Mouse (Mus musculus): ENCODE results near the gene Gpx8.
A peak's percentile ranks its signal among the peaks of the same experiment; 100 is the strongest.
"Not testable (repeated sequence)": the region's sequence is repeated elsewhere in the genome, so short reads cannot be mapped to it uniquely, and the experiment has no call there.

The Gpx8 gene

DNA sequence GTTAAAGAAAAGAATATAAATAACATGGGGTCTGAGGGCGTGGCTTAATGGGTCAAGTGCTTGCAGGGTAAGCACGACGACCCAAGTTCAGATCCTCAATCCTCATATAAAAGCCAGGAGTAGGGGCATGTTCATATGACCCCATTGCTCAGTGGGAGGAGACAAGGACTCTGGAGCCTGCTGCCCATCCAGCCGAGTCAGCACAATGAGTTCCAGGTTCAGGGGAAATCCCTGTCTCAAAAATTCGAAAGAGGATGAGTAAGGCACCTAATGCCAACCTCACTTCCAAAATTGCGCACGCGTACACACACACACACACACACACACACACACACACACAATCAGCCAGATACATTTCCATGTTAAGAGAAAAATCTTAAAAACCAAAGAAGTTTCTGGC is 23.7 kb downstream of the Gpx8 start:
- DNase-seq, result no peak

DNA sequence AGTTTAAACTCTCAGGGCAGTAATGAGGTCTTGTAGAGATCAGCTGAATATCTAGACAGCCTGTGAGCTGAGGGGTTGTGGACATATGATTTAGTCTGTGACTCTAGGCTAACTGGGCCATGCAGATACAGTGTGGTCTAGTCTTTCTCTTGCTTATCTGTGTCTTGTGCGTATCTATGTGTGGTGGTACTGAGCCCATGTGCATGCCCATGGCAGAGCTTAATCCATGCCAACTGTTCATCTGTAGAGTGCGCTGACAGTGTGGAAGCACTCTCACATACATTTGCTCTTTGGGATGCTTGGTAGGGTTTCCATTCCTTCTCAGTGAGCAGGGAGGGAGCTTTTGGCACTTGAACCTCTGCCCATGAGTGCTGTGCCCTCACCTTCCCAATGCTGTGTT is 24.7 kb downstream of the Gpx8 start:
- no peak for DNase-seq

DNA sequence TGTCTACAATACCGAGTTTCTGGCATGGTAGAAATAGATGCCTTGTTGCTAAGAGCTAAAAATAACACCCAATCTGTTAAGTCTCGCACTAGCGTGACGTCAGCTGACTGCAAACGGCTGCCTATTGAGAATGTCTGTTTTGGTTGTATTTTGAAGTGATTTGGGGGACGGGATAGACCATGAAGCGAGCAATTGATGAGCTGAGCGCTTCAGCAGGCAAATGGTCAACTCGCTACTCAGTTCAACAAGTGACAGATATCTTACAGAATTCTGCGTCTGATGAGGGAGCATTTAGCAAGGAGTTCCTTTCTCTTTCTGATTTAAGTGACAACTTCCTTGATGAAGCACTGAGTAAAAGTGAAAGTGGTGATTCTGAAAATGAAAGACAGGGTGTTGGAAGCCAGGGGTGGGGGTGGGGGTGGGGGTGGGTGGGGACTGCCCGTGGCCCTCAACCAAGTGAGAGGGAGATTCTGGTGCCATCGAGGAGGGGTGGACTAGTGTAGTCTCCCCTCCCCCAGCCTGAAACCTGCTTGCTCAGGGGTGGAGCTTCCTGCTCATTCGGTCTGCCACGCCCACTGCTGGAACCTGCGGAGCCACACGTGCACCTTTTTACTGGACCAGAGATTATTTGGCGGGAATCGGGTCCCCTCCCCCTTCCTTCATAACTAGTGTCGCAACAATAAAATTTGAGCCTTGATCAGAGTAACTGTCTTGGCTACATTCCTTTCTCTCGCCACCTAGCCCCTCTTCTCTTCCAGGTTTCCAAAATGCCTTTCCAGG is 32.8 kb downstream of the Gpx8 start:
- not testable (repeated sequence) for DNase-seq

DNA sequence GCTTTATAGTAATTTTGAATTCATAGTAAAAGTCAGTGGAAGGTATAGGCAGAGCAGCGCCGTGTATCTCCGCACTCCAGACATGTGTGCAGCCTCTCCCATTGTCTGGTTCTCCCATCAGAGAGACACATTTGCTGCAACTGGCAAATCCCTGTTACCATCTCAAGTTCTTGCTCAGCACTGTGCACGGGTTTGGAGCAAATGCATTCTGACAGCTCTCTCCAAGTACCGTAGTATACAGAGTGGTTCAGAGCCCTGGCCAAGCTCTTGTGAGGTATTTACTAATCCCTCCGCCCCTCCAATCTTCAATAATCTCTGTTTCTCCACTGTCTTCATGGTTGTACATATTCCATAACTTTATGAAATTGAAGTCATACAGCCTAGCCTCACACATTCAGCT is 33.5 kb downstream of the Gpx8 start:
- no peak for DNase-seq

DNA sequence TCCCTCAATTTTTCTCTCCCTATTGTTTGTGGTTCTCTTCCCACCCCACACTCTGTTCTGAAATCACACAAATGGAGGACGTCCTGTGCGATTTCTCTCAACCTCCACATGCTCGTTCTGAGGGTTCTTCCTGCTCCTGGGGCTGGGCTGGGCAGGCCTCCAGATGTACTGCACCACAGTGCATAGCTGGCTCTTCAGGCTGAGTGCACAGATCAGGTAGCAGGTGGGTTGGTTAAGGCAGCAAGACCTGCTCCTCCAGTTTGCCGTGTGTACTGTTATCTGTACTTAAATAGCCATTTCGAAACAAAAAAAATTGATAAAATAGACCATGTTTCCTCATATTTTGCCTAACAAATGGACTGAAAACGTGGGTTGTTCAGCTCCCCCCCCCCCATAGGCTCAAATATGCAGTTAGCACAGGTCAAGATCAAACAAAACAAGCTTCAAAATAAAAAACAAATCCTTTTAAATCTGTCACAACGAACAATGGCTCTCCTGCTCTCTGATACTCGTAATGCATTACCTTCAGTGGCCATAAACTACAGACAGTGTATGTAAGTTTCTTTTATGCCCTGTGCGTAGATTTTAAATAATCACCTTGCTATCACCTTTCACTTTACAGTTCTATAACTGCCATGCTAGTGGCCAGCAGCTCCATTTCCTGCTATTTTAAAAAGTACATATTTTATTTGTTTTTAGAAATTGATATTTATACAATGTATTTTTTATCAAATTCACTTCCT is 45.5 kb downstream of the Gpx8 start:
- DNase-seq, result no peak

DNA sequence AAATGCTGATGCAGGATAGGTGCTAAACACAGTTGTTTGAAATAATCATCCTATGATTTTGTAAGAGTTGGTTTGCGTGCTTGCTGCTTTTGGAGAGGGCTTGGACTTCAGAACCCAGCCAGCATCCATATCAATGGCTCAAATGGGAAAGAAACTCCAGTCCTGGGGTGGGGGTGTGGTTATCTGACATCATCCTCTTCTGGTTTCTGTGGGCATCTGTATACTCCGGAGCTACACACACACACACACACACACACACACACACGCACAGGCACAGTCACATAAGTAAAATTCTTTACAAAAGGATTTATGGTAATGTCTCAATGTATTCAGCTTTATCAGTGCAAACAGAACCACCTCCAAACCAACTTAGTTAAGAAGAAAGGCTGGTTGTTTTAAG is 46.1 kb downstream of the Gpx8 start:
- DNase-seq, result no peak

DNA sequence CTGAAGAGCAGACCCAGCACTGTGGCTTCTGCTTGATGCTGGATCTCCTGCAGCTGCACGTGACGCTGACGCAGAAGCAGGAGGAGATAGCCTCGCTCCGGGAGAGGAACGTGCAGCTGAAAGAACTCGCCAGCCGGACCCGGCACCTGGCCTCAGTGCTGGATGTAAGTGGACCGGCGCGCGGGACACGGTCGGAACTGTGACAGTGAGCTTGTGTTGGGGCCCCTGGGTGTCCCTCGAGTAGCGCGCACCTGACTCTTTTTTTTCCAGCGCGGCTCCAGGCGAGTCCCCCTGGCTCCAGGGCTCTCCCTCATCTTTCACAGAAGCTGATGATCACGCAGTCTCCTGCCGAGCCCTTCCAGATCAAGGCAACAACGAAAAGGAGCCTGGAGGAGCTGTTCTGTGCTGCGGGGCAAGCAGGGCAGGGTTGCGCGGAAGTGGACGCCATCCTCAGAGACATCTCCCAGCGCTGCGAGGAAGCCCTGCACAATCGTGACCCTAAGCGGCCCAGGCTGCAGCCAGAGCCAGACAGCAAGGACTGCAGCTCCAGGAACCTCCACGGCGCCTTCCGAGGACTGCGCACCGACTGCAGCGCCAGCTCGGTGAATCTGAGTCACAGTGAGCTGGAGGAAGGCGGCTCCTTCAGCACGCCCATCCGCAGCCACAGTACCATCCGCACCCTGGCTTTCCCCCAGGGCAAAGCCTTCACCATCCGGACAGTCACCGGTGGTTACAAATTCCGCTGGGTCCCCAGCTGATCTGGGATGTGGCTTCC is 47.6 kb downstream of the Gpx8 start:
- peak; percentile 40 for DNase-seq

DNA sequence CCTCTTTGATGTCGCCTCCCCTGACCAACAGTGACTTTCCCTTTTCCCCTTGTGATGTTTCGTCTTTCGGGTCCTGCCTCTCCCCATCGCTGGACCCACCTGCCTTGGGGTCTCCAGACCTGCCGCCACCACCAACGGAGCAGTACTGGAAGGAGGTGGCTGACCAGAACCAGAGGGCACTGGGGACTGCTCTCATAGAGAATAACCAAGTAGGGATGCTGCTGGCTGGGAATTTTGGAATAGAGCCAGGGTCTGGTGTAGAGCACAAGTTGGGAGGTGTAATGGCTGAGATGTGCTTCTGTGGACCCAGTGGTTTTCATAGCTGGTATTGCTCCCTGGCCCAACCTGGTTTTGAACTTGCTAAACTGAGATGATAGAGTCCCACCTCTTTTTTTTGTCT is 48.8 kb downstream of the Gpx8 start:
- no peak for DNase-seq

DNA sequence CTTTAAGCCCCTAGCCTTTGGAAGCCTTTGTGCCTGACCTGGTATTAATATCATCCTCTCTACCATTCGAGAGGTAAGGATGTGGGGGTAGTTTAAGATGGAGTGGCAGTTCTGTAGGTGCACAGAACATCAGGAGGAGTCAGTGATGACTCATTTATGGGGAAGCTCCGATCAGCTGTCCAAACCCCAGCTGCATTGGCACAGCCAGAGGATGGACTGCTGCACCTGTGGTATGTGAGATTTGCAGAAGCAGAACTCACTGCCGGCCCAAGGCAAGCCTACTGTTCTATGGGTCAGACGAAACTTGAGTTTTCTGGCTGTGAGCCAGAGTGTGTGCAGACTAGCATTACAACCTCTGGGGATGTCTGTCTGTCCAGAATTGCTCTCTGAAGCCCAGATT is 49.8 kb downstream of the Gpx8 start:
- DNase-seq, result no peak

DNA sequence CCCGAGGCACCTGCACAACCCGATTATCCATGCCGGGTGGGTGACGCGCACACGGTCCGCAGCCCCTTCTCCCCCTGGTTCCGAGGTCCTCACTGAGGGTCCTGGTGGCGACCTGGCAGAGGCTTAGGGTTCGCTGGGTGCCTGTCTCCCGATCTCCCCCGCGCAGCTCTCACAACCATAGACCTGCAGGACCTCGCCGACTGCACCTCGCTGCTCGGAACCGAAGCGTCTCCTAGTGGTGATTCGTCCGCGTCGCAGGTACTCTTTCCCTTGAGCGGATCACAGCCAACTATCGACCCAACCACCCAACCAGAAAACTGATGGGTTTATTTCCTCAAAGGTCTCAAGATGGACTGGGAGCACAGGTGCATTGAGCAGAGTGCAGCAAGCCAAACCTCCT is 52.0 kb downstream of the Gpx8 start:
- DNase-seq, result peak; percentile 82

DNA sequence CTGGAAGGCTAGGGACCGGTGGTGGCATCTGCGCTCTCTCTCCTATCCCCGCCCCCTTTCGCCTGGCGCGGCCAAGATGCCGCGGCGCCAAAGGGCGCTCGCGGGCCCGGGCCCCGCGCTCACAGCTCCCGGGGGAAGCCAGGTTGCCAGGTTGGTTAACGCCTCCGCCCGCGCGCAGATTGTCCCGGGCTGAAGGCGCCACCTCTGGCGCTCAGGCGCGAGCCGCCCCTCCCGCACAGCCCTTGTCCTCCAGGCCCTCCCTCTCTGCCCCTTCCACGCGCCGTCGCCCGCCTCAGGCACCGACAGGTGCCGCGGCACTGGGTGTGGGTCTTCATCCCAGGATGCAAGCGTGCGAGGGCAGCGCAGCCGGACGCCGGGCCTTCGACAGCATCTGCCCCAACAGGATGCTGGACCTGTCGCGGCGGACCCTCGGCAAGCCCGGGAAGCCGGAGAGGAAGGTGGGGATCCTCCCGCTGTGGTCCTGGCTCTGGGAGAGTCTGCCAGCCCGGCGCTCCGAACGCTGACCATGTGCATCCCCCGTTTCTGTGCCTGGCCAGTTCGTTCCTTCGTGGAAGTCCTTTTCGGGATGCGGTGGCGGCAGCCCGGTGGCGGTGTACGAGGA is 52.6 kb downstream of the Gpx8 start, which contains the start of gene Mcidas:
Gene Mcidas, plus strand, starts transcription at position 315 of the 622 bp plus-strand sequence.
- peak; percentile 50 for DNase-seq

All from thymus, postnatal 4 days (tissue).